Mouse (Mus musculus): Measurements from ENCODE around the gene Mlycd.

DNA sequence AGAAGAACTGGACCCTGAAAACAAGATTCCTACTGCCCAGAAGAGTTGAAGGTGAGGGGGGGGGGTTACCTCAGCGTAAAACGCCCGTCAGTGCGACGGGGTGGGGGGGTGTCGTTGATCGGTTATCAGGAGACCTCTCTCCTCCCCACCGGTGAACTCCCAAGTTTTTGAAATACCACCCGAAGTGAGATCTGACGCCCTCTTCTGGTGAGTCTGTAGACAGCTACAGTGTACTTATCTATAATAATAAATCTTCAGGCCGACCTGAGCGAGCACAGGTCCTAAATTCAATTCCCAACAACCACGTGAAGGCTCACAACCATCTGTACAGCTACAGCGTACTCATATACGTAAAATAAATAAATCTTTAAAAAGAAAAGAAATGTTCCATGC, 49.0 kb upstream of the Mlycd start:
- TF ChIP-seq CTCF (IDR thresholded peaks at IDR 0.05; ENCODE audit: extremely low read depth, insufficient read depth, insufficient read length, insufficient replicate concordance) (no peak), POLR2A (IDR thresholded peaks at IDR 0.05; ENCODE audit: low read depth, low read length) (no peak)

Measured in spleen, adult 2 months (tissue).